Mouse (Mus musculus): ENCODE results near the gene Olfr1247.
"Not testable (repeated sequence)": the region's sequence is repeated elsewhere in the genome, so short reads cannot be mapped to it uniquely, and the experiment has no call there.

Gene Olfr1247

GRCm38 (mm10) chr2:89614030-89614429, at the start of gene Olfr1247:
Gene Olfr1247 (minus strand): TSS chr2:89614130.
- DNase-seq (ENCODE audit: low read depth, low spot score): no peak

- DNase-seq (ENCODE audit: low read depth, low spot score): no peak
Observed at GRCm38 (mm10) chr2:89661367-89661766, 47.4 kb upstream of the Olfr1247 start, which contains the start of gene Olfr1250. Gene Olfr1250 (minus strand): TSS chr2:89661467.

- DNase-seq (ENCODE audit: low read depth, low spot score): no peak
Observed at GRCm38 (mm10) chr2:89634883-89635282, 21.0 kb upstream of the Olfr1247 start, which contains the start of gene Olfr1249. Gene Olfr1249 (minus strand): TSS chr2:89634983.

GRCm38 (mm10) chr2:89618145-89618544, 4.2 kb upstream of the Olfr1247 start, which contains the start of gene Olfr1248:
Gene Olfr1248 (minus strand): TSS chr2:89618245.
- DNase-seq (ENCODE audit: low read depth, low spot score): not testable (repeated sequence)

- DNase-seq (ENCODE audit: low read depth, low spot score): no peak
Observed at GRCm38 (mm10) chr2:89593057-89593456, 20.9 kb downstream of the Olfr1247 start, which contains the start of gene Olfr1246. Gene Olfr1246 (minus strand): TSS chr2:89593157.

GRCm38 (mm10) chr2:89578347-89578746, 35.6 kb downstream of the Olfr1247 start, which contains the start of gene Olfr1245:
Gene Olfr1245 (minus strand): TSS chr2:89578447.
- DNase-seq (ENCODE audit: low read depth, low spot score): no peak

GRCm38 (mm10) chr2:89562706-89563105, 51.2 kb downstream of the Olfr1247 start:
- peak; percentile 83 for DNase-seq (ENCODE audit: low read depth, low spot score)

Measured in R1 (cell line).